Mouse (Mus musculus) layer of hippocampus, adult 8-10 months (tissue): ENCODE data around the gene Fndc5. TPM values are rescaled to one million over a fixed set of nuclear protein-coding genes. Genes with fewer than 3 reads are reported as not detected.
A peak's percentile ranks its signal among the peaks of the same experiment; 100 is the strongest.

Source experiments
- DNase-seq, 2 experiments: peaks; one replicate each; pipeline ENCODE4 v3.0.0; 2022; ENCODE audit warnings: low spot score in 2 of 2
- total RNA-seq, 4 experiments: library from RNA; stranded (reverse); gene quantifications; 2 replicates each; pipeline ENCODE4 v1.2.4; 2022

Gene Fndc5
- total RNA-seq, 4 experiments from 2014 or later, result 65.6 to 77.6 (median 69.9) TPM

DNA sequence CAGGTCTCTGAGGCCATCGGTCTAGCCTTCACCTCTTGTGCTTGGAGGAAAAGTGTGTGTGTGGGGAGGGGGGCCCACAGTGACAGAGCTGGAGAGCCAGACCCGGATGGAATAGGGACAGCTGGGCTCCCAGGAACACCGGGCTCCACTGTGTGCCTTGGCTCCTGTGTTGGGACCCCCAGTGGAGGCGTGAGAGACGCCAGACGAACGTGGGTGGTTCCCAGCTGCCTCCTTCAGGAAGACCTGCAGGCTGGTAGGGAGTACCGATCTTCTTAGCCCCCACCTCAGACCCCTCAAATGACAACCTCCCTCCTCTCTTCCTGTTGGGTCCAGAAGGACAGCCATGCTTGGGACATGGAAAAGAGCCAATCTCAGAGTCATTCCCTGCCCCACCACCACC is 14.1 kb upstream of the Fndc5 start:
- DNase-seq, result peak in 1 of 2 experiments; percentile 79

DNA sequence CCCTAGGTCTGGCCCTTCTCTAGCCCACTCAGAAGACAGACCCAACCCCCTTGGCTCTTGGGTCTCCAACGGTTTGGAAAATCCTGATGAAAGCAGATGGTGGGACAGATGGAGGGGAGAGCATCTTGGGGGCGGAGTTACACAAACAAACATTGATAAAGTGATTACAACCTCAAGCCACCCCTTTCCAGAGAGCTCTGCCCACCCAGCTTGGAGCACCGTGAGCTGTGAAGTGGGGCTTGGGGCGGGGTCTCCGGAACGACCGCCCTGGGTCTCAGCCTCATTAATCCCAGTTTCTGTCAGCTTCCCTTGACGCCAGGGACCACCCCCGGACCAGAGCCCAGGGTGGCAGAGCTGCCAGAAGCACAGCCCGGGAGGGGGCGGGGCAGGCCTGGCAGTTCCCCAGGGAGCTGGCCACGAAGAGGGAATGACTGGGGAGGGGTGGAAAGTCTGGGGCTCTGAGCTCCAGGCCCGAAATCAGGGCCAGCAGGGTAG is 12.1 kb upstream of the Fndc5 start:
- DNase-seq, result peak in 1 of 2 experiments; percentile 79

DNA sequence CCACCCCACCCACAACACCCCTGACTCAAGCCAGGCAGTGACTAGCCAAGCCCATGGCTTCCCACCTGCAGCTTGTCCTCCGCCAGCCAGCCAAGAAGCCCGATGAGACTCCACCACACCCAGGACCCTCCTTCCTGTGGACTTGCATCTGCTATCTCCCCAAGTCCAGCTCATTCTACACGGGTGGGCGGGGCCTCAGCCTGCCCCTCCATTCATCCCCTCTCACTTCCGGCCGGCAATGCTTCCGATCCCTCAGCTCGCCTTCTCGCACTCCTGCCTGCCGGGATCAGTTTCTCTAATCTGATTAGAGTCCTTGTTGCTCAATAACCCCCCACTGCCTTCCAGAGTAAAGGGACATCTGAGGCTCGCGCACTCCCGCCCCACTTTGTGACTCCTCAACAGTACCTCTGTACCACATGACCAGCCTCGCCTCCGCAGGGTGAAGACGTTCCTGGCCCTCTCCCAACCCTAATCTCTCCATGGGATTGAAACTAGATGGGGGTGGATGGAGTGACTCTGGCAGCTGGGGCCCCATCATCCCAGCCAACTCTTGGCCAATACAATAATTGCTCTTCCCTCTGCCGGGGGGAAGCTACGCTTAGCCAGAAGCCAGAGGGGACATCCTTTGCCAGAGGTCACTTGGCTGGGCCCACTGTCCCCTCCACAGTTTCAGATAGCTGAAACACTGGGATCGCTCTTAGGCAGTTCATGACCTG is 10.9 kb upstream of the Fndc5 start:
- no peak for DNase-seq

DNA sequence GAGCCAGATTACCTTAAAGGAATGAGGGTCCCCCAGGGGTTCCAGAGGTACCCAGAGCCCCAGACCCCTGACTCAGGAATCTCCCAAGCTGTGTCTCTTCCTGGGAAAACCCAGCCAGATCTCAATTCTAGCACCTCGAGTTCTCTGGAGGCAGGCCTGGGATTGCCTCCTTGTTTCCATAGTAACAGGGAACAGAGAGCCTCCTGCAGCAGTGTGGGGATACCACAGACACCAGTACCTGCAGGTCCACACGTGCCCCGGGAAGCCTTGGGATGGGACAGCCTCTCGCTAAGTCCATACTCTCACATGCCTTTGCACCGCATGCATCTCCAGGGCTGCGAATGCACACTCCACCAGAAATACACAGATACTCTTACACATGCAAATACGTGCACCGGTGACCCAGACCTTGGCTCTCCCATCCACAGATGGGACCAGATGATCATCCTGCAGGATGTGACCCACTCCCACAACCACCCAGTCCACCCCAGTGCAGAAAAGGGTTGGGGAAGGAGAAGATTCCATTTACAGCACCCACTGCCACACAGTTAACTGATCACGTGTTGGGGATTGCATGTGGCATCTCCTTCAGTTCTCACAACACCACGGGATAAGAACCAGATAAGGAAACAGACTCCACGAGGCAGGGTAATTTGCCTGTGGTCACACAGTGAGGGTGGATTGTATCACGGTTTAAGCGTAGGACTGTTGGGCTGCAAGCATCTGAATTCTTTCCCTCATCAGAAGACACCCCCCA is 8.0 kb upstream of the Fndc5 start:
- DNase-seq, result no peak

DNA sequence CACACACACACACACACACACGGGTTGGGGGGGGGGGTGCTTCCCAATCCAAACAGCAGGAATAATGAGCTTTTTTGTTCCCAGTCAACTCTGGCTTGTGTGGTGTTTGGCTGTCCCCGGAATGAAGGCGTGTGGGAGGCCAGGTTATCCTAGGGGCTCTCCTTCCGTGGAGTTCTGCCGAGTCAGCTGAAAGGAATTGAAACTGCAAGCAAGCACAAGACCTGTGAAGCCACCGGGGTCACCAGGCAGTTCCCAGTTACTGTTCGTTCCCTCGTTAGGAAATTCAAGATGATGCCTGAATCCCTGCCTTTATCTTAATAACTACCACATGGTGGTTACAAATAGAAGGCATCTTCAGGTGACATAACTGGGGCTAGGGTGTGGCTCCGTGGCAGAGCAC is 7.4 kb upstream of the Fndc5 start:
- no peak for DNase-seq

DNA sequence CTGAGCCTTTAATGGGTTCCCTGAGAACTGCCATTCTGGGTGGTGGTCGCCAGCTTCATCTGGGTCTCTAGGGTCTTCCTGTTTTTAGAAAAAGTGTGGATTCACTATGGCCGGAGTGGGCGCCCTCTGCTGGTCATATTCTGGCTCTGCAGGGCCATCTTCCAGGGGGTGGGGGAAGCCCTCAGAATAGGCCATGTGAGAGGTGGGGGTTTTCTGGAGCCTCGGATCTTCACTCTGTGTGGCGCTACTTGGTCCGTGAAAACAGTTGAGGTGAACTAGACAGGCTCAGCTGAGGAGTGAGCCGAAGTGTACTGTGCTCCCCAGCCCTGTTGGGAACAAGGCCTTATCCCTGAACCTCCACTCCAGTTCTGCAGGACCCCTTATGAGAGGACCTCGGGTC is 6.7 kb upstream of the Fndc5 start:
- no peak for DNase-seq

DNA sequence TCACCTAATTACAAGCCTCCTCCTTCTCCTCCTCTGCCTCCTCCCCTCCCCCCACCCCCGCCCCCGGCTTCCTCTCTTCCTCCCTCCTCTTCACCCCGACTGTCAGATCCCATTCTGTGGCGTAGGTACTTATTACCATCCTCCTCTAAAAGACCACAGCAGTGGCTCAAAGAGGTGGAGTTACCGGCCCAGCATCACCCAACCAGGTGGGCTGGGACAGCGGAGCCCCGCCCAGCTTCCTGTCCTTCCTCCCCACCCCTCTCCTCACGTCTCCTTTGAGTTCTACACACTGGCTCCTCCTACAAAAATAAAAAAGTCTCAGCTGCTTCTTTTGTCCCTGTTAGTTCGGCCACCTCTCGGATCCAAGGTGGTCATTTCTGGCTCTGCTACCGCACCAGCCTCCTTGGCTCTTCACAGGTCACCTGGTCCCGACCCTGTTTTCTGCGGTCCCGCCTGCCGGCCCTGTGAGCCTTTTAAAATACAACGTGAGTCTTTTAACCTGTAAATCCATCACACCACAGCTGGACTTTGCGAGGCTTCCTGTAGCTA is 6.0 kb upstream of the Fndc5 start:
- DNase-seq, result no peak

DNA sequence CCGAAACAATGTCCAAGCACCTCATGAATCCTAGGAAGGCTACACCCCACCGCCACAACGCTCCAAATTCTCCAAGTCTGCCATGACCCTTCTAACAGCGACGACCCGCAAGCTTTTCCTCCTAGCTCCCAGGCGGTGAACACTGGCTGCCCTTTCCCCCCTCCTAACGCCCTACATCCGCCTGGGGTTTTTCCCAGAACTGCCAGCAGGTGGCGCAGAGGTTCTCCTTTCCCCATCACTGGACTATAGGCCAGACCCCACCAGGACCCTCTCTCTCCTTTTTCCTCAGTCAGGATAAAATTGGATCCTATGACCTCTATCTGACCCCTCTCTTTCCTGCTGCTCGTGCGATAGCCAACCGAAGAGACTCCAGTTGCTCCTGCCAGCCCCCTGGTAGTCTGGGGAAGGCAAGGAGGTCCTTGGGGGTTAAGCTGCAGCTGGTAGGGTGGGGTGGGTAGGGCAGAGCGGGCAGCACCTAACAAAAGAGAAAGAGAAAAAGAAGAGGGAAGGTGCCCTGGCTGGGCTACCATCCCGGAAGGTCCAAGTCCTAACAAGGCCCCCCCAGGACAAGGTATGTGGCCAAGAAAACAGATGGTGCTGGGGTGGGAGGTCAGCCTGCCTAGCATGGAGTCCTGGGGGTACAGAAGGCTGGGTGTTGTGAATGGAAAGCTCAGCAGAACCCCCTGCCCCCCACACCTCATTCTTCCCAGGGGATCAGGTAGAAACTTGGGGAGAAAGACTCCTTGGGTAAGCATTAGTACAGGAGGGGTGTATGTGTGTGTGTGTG is 1.8 kb upstream of the Fndc5 start:
- peak in 1 of 2 experiments; percentile 76 for DNase-seq

DNA sequence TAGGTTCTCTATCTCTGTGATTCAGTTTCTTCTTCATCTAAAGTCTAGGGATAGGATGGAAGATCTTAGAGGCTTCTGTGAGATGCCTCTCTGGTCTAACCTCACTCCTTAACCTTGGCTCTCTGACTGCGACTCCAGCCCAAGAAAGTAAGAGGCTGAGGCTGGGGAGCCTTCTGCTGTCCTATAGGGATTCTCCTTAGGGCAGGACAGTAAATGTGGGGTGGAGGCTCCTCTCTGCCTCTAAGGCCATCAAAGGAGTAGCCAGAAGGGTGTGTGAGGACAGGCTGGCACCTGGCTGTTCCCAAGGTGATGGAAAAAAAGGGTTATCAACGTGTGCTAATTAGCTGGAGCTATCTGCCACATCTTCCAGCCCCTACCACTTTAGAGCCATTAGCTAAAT is 1.2 kb upstream of the Fndc5 start:
- no peak for DNase-seq

DNA sequence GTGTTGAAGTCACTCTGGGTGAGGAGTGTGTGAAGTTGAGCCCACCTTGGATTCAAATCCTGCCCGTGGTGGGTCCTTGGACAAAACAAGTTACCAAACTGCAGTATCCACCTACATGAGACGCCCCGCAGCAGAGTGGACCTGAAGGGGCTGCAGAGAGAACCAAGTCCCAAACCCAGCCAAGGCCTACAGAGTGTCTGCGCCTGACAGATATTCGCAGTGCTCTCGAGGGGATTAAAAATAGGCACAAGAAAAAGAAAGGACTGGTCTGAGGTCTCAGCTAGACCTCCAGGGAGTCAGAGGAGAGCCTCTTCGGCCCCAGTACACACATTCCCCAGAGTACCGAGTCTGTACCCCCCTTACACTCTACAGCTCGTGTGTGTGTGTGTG is 615 bp upstream of the Fndc5 start:
- no peak for DNase-seq

DNA sequence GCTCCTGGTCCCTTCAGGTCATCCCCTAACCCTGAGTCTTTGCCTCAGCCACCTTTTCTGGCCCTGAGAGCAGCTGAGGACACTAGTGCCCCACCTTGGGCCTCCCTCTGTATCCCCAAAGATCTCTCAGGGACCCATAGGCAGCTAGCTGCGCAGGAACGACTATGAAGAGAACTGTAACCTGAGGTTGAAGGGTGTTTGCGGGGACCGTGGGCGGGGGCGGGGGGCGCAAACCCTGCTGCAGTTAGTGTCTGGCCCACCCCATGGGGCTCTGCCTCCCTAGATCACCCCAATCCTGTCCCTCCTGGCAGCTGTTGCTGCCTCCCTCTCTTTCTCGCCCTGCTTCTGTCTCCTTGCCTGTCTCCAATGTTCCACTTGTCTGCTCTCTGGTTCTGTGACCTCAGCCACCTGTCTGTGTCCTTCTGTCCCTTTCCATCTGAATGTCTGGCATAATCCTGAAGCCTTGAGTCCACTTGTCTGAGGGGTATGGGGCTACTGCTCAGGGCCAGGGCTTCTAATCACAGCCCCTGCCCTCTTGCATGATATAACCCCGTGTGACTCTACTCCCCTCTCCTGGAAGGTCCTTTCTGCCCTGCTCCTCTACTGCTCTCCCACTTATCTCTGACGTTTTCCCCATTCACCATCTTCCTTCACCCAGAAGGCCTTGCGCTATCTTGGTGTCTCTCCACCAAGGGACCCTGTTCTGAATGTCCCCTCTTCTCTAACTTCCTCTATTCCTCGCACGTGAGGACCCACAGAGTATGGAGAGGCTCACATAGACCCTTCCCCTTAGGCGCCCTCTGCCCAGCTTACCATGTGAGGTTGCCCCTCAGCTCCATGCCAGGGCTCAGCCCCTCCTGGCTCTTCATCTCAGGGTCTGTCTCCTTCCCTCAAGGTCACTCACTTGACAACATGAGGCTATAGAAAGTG is 858 bp downstream of the Fndc5 start:
- DNase-seq, result no peak

DNA sequence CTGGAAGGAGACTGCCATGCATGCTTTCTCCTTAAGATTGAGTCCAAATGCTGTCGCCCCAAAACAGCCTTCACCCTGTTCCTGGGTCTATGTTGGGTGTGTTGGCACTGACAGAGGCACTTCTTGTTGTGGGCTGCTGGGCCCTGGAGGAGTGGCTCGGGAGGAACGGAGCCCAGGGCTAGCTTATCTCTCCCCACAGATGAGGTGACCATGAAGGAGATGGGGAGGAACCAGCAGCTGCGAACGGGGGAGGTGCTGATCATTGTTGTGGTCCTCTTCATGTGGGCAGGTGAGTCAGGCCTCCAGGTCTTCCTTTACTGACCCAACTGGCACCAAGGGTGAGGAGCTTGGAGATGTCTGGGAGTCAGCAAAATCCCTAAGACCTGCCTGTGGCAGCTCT is 2.8 kb downstream of the Fndc5 start:
- DNase-seq, result no peak

DNA sequence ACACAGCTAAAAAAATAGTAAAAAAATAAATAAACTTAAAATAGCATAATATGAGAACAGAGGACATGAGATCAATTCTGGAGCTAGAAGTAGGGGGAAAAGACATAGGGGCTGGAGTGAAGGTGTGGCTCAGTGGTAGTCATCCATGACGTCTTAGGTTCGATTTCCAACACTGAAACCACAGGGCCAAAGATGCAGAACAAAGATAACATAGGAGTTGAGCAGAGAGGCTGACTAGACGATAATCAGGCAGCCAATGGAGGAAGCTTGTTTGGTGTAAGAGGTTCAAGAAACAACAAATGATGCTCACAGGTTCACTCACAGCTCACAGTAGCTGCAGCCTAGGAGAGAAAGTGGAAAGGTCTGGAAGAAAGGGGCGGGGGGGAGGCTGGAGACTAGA is 4.0 kb downstream of the Fndc5 start:
- DNase-seq, result no peak

DNA sequence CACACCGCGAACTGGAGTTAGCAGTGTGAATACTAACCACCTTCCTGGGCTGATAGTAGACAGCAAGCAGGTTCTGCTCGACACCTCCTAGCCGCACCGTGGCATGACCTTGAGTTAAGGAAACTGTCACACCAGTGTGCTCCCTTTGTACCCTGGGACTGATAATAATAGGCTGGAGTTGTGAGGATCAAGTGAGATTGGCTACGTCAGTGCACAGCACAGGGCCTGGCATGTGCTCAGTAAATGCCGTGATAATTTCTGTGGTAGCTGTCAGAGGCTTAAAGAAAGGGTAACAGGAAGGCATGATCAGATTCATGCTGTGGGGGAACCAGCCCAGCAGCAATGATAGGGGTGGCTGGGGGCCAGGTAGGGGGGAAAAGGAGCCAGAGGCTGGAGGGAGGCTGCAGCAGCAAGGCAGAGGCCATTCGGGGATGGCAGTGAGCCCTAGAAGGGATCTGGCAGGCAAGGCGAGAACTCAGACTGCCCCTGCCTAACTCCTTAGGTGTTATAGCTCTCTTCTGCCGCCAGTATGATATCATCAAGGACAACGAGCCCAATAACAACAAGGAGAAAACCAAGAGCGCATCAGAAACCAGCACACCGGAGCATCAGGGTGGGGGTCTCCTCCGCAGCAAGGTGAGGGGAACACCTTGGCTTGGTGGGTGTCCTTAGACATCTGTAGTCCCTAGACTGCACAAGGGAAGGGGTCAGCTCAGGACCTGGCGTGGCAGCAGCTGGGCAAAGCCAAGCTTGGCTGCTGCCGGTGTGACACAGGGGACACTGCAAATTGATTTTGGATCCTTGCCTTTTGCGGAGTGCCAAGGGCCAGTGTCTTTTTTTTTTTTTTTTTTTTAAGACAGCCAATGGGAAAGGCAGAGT is 5.0 kb downstream of the Fndc5 start:
- DNase-seq, result no peak

DNA sequence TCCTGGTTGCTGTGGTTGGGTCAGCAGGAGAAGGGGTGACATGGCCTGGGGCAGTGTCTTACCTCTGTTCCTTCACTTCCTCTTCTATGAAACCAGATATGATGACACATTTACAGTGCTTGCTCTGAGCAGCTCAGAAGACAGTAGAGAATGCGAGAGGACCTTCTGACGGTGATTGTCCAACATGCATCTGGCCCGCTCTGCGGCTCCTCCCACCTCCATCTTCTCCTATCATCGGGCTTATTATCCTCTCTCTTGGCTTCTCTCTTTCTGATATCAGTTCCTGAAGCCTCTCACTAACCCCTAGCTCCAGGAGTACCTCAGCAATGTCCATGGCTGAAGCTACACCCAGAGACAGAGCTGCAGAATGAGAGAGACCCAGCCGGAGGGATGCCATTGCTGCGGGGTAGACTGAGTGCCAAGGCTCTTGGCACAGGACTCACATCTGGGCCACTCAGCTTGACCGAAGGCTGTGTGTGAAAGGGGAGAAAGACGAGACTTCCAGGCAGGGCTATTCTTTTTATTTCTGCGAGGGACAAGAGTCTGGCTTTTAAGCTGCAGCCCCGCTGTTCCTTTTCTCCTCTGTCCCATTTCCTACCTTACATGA is 5.7 kb downstream of the Fndc5 start:
- no peak for DNase-seq

DNA sequence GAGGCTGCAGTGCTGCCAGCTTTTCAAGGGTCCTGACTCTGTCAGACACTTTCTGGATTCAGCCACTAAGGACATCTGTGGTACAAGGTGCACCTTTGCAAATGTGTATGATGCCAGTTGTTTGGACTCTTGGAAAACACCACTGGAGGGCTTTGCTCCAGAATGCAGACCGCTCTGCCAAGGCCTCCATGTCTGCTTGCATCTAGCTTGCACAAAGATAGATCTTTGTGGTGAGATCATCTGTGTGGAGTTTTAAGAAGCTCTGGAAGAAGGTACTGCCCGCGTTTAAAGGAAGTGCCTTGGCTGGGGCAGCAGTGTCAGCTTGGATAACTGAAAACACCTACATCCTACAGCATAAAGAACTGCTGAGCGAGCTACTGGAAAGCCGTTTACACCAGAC is 6.7 kb downstream of the Fndc5 start:
- no peak for DNase-seq

DNA sequence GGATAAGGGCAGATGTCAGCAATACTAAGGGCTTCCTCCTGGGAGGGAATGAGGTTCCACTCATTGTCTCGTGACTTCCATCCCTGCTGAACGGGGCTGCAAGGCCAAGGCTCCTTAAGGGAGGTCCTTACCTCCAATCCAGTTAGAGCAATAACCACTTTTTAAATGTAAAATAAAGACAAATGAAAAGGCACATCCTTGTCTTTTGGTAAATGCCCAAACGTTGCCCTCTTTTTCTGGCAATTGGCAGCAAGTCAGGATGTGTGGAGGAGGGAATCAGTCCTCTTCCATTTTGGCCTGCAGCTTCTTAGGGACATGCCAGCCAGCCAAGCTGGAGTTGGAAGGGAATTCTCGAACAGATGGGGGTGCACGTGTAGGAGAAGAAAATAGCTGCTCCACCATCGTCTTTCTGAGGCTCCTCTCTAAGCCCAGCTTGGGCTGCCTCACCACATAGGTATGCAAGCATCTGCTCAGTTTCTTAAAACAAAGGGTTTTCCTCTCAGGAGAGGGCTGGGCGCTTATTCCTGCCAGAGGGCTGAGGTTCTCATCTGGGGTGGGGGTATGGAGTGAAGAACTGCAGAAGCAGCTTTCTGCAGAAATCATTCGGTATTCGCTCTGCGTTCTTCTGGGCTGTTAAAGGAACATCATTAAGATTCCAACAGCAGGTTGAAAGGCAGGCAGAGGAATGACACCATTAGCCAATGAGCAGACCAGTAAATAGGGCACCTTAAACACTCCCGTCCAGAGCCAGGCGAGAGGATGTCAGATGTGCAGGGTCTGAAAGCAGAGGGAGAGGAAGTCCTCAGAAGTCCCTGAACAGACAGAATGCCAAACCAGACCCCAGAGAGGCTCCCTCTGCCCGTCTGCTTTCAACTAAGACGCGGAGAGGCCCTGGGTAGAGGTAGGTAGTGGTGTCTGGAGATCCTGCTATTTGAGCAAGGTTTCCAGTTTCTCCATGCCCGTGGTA is 7.9 kb downstream of the Fndc5 start:
- peak; percentile 86 to 90 for DNase-seq

DNA sequence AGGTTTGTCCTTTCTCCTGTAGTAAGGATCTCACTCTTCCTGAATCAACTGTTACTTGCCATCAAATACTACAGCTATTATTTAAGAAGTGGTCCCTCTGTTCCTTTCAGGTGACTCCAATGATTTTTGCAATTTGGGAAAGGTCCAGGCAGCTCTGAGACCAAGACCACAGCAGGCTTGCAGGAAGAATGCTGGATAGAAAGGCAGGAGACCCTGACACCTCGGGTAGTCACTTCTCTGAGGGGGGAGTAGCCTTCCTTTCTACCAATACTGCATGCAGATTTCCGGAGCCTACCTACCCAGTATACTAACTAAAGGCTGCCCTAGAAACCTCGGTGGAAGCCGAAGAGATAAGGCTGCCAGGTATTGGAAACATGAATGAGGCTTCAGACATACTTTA is 8.6 kb downstream of the Fndc5 start:
- DNase-seq, result no peak
